Mouse (Mus musculus) c-Kit-positive CD71-negative TER-119-negative erythroid progenitor cells, embryonic 14.5 days (primary cell): ENCODE data around the gene Bcl2.

ENCODE experiments used
- DNase-seq: peaks from one replicate; pipeline ENCODE4 v3.0.0-alpha.2; 2013; ENCODE audit warnings: low read depth

Bcl2 gene

DNA sequence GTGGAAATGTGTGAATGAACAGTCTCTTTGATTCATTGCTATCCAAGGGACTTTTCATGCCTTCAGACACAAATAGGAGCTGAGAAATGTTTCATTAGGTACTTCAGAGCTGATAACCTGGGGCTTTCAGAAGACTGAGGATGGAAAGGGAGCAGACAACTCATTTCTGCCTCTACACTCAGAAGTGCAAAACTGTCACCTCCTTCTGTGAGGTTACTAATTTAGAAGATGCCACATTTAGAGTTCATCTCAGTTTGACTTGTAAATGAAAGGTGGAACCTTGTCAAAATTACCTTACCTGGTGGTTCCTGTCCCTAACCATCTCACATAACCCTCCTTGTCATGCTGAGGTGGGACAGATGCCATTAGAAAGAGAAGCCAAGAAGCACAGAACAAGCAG is 128.7 kb downstream of the Bcl2 start:
- no peak for DNase-seq

DNA sequence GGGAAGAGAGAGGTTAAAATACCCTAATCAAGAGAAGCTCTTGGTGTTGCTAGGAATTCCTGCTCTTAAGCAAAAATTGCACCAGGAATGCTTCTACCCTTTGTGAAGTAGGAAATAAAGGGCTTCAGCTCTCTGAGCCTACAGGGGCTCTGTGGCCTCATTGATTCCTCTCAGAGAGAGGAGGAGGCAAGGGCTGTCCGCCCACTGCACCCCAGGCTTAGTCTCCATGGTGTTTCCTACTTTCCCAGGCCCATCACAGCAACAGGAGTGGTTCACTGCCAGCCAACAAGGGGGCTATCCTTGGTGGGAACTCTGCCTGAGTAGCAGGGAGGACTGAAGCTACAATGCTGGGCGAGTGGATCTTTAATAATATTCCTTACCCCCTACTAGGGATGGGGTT is 129.2 kb downstream of the Bcl2 start:
- DNase-seq: no peak

DNA sequence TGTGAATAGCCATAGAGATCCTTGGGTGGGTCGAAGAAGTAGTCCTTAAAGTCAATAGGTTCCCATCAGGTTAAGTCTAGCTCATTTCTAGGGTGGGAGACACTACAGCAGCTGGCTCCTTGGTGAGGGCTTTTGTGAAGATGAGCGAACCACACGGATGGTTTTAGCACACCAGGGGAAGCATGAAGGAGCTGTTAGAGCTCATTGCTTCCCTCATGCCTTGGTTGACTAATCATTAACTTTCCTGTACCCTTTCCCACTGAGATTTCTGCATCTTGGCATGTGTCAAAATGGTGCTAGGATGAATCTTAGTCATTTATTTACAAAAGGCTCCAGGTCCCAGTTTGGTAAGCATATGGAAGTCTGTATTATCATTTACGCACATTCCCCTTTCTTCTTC is 129.8 kb downstream of the Bcl2 start:
- no peak for DNase-seq

DNA sequence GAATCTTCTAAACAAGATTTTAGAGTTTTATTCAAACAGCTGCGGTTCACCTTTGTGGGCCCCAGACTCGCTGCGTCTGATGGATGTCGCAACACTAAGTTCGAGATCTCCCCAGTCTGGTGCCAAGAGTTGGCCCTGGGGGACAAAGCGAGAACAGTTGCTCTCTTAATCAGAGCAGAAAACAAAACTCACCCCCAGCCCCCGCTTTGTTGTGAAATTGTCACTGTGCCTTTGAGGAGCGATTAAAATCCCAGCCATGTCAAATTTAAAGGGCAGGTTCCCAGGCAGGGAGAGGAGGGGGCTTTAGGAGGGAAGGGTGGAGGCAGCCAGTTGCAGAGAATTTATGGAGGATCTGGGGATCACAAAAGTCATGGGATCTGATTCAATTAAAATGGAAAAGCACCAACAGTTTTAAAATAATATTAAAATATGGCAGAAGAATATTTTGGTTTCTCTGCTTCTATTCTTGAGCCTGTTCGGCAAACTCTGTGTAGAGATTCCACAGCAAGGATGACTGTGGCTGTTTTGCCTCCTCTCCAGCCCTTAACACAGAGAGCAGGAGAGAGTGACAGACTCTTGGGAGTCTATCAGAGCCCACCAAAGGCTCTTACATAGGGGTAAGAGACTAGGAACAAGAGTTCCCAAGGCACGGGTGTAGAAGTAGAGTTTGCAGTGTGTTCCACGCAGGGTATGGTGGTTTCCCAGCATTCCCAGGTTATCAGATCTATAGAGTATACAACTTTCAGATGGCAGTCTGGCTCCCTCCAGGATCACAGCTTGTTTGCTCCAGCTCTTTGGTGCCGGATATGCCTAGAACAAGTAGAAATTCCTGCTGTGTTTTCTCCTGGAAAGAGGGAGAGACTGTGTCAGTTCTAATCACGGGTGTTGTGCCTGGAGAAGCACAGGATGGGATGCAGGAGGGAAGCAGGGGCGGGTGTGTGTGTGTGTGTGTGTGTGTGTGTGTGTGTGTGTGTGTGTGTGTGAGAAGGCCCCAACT is 130.5 kb downstream of the Bcl2 start:
- no peak for DNase-seq

DNA sequence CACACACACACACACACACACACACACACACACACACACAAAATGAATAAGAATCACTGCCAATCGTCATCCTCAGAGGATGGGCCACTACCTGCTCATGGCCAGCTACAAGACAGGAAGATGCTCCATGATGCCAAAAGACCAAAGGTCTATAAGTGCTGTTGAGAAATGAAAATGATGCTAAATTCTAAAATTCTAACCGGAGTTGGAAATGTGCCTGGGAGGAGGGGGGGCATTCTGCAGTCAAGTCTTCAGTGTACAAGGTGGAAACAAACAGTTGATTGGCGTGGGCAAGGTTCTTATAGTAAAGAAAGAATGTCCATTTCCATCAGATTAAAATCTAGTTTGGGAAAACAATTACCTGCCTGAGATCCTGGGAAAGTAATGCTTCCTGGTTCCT is 131.3 kb downstream of the Bcl2 start:
- no peak for DNase-seq

DNA sequence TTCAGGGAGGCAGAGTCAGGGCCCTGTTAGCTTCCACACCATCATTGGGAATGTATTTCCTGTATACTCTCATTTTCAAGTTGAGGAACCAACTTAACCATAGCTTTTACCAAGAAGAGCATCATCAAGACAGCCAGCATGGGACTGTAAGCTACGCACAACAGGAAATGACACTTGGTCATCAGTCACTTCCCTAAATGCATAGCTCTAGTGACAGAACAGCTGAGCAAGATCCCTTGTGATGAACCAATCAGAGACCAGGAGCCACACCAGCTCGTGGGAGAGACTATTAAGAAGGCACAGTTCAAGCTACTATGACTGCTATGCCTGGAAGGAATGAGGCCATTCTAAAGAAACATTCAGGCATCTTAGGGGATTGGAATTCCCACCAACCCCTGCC is 132.3 kb downstream of the Bcl2 start:
- DNase-seq: no peak

DNA sequence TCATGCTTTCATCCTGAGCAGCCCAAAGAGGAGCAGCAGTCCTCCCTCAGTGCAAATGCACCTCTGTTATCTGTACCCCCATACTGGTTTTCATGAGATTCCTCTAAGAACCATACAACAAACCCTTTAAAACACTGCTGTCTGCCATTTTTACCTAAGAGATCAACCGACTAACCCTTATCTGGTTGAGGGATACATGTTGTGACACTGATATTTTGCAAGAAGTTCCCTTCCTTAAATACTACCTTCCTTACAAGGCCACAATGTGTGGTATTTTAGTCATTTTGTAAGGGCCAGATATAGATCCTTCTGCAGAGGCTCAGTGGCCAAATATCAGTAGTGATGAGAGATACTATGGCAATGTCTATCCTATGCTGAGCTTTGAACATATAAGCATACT is 134.3 kb downstream of the Bcl2 start:
- DNase-seq: no peak

DNA sequence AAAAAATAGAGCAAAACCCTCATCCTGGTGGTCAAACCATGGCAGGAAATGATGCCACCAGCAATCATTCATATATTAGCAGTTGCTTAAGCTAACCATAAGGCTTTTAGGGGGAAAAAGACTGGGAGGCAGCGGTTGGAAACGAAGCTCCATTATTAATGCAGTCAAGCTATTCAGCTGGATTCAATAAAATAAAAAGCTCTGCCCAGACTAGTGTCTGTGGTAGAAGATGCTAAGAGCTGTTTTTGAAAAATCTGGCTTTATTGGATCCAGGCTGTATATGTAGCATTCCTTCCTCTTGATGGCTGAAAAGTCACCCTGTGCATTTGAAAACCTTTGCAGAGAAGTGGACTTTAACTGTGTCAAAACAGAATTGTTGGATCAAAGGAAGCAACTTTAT is 141.6 kb downstream of the Bcl2 start:
- no peak for DNase-seq

DNA sequence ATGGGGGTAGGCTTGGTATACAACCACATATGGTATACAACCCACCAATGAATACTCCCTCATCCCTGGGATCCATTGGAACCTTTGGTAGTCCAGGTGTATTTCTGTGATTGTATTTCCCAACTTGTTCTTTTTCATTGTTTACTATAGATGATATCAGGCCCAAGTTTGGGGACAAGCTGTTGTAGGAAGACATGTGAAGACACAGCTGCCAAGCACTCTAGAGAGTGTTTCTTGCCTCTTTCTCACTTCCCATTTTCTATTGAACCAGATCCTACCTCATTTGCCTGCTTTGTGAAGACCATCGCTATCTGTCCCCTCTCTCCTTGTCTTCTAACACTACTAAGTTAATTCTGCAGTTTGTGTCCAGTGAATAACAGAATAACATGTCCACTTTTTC is 143.2 kb downstream of the Bcl2 start:
- no peak for DNase-seq

DNA sequence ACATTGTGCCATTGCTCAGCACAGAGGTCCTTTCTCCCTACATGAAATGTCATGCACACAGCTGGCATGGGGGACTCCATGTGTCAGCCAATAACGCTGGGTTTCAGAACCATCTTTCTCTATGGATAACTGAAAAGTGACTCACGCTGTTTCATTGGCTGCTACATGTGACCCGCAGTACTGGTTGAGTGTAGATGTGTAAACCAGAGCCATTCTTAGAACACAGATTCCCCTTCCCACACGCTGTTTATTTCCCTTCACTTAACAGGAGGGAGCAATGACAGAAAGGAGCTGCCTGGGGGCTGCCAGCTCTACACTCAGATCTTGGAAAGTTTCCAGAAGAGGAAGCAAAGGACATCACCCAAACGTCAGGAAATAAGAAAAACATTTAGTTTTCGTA is 143.7 kb downstream of the Bcl2 start:
- DNase-seq: no peak

DNA sequence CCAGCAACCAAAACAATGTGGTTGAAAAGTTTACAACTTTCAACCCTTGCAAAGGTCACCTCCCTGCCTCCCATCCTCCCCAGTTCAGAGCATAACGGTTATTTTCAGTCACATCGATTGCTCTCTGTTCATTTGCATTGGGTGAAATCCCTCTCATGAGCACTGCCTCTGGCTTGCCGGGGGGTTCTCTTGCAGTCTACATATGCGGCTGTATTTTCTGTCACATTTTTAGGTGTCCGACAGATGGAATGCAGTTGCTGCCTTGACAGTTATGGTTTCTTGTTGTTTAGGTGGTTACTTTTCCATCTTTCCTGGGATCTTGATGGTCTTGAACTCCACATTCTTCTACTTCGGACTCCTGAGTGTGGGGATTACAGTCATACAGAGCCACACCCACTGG is 144.4 kb downstream of the Bcl2 start:
- DNase-seq: no peak

DNA sequence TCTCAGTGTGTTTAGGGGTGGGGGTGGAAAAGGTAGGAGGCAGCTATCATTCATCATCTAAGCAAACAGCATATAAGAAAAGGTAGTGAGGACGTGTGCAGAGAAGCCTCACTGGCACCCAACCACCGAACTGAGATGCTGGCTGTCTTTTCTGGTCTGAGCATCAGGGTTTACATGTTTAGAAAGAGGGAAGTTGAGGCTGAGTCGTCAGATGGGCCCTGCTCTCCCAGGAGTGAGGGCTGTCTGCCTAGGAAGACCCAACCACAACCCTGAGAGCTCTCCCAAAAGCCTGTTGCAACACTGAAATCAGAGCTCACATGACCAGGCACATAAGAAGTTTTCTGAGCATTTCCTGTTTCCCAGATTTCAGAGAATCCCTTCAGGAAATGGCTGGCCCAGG is 145.2 kb downstream of the Bcl2 start:
- DNase-seq: no peak

DNA sequence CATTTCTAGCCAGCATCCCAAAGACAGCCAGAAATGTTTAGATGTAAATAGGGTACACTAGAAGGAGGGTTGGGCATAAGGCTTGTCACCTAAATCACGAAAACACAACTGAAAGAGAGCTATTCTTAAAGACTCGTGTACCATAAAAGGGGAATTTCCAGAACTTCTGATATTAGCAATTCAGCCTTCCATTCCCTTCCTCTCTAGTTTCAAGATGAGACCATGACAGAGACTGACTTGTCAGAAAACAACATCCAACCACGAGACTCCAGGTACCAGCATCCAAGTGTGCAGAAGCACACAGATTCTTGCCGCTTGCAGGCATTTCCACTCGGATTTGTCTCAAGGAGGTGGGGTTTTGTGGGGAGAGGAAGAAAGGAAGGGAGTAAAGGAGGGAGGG is 146.6 kb downstream of the Bcl2 start:
- no peak for DNase-seq

DNA sequence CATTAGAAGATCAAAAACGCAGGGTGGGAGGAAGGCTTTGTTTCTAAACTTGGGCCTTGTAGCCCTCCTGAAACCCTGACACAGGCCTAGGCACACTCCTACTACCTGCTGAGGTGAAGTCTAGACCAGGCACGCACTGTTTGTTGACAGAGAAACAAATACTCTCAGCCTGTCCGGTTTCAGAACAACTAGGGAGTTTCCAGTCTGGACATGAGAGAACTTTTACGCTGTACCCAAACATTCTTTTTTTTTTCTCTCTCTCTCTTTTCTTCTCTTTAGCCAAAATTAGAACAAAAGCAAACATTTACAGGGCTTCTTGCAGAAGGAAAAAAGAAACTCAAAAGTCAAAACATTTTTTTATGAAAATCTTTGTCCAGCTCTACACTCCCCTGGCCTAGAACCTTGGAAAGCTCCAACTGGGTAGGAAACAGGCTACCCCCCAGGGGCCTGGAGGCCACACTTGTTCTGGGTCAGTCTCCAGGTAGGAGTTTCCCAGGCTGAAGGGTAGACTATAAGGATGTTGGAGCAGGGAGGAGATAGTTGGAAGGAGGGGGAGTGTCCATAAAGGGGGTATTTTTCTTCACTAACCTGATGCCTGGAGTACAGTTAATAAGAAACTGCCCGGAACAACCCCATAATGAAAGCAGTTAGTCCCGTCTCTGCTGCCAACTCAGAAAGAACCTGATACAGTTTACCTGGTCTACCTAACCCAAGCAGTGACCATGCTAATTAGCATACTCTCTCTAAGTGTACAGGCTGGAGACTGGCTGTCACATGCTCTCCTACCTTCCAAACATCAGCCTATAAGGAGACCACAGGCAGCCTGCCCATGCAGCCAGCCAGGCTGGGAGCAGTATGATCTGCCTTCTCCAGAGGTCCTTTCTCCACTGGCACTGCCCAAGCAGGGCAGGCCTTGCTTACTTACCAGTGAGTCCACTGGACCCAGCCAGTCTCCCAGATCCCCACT is 147.7 kb downstream of the Bcl2 start:
- no peak for DNase-seq

DNA sequence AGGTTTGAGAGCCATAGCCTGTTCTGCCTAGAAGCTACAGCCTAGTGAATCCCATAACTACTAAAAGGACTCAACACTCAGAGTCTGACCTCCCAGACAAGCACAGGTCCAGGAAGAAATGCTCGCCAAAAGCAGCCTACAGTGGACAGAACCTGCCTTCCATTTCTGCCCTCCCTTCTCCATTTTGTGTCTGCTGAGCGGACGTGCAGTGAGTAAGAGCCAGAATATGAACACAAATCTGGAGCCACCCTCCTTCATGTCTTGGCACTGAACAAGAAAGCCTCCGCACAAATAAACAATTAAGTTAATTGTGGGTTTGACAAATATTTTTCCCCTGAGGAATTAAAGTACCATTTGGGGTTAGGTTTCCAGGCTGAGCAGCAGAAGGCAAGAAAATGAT is 148.8 kb downstream of the Bcl2 start:
- DNase-seq: no peak

DNA sequence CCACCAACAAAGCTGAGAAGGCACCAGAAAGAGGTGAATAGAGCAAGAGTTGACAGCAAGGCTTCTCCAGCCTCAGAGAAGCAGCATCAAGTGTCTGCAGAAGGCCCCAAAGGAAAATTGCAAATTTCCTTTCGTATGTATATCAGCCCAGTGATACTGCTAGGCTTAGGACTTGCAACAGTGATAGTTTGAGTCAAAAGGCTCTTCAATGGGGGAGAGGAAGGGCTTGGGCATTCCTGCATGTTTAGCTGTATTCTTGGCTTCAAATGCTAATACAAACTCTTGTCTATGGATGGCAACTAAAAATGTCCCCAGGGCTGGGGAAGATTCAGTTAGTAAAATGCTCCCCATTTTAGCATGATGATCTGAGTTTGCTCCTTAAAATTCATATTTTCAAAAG is 149.6 kb downstream of the Bcl2 start:
- DNase-seq: no peak

DNA sequence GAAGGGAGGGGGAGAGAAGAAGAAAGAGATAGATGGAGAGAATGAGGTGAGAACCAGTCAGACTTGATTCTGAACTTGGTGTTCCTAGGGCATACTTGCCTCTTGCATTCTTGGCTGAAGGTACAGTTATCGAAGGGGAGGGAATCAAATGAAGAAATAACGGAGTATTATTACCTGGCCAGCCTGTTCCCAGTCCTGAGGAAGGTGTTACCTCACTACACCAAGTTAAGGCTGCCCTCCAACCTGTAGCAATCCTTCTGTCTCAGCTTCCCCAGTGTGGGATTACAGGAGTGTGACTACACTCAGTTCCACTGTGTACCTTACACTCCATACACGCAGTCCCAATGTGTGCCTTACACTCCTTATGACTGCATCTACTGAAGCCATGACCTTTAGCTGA is 151.3 kb downstream of the Bcl2 start:
- DNase-seq: no peak

DNA sequence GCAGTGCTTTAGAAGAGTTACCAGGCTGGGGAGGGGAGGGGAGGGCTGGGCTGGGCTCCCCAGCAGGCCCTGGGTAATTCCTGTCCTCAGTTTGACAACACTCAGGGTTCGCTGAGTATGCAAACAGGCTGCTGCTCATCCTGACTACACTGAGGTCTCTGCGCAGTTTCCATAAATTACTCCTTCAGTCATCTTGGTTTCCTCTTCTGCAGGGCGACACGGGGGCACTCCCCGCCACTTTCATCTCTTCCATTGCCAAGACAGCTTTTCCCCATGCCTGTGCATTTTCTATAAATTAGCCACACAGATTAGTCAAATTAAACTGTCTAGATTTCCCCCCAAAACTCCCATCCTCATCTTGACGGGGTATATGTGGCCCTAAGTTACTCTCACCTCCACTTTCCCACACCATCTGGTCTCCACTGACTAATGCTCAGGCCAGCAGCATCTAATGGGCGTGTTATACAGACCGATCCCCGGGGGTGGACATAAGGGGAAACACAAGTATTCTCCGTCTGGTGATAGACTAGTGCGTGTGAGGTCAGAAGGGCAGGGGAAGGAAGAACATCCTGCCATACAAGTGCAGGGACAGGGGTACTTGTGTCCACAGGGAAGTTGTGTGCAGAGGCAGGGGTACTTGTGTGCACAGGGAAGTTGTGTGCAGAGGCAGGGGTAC is 152.9 kb downstream of the Bcl2 start:
- DNase-seq: no peak

DNA sequence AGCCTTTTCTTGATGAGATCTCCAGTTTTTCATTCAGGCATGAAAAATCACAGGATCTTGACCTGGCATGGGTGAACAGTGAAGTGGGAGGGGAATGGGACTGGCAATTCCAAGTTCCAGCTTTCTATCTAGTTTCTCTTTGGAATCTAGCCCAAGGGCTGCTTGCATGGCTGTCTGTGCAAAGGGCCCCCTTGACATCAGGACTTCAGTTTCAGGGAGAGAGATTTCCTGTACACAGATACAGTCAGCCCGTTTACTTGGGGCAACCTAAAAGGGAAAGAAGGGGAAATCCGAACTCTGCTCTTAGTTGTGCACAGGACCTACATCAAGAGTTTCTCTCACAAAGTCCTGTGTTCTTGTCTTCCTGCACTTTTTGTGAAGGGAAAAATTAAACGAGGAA is 154.0 kb downstream of the Bcl2 start:
- no peak for DNase-seq

DNA sequence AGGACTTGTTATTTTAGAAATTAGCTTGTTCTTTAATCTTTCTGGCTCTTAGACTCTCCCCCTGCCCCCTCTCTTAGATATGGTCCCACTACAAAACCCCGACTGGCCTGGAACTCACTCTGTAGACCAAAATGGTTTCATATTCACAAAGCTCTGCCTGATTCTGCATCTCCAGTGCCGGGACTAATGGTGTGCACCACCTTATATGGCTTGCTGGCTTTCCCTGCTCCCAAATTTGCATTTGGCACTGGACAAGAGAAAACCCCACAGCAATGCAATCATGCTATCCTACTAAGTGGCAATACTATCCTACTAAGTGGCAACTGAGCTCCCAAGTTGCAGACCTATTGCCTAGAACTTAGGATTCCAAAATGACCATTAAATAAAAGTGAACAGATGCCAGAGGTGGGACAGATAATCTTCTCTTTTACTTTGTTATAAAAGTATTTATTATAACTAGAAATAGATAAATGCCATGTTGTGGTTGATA is 154.9 kb downstream of the Bcl2 start:
- no peak for DNase-seq

DNA sequence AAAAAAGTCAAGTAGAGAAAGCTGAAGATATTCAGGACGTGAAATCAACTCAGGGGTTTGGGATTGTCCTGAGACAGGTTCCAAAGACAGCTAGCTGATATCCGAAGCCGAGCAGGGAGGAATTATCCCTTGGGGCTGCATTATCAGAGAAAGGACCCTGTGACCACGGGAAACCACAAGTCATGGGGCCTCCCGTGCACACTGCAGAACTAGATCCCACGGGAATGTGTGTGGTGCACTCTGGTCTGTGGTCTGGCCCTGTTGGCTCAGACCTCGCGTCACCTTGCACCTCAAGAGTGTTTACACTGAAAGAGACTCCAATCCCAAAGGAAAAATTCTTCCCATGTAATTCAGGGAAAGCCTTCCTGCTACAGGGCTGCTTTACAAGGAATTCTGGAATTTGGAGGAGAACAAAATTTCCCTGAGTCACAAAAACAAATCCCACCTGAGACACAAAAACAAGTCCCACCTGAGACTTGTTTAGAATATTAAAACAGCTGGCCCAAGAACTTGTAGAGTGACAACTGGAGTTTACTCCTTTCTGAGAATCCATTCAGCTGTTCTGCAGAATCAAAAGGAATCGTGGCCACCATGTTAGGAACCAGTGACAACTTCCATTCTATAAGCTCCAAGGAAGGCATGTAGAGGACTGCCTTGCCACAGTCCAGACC is 158.4 kb downstream of the Bcl2 start:
- no peak for DNase-seq
